Mouse (Mus musculus) kidney, adult 2 months (tissue): Measurements from ENCODE around the gene Rep15.

Experiments
- CTCF ChIP-seq: fragments of 200-500 bp; conservative IDR thresholded peaks from 2 replicates; pipeline ENCODE4 v1.5.1; 2011; ENCODE audit warnings: low read depth, mild to moderate bottlenecking, control low read depth, low read length, moderate library complexity, mixed read lengths; ENCODE audit not compliant: insufficient read depth, insufficient read length
- POLR2A ChIP-seq: fragments of 200-500 bp; IDR thresholded peaks from one replicate; pipeline ENCODE4 v1.6.1; 2011; ENCODE audit warnings: low read depth, low read length, control low read depth

DNA sequence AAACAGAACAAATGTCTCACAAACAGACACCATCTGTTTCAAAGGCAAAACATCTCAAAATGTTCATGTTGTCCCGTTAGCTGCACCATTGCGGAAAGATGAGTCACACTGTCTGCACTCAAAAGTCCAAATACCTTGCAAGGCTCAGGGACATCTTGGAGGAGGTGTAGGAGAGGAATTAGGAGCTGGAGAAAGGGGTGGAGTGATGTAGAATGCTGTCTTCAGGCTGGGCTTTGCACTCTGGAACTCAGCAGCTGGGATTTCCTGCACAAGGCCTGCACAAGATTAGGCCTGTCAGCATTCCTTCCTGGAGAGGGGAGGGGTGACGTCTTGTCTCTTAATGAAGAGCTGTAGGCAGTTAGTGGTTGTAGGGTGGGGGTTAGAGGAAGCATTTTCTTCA is 47.8 kb upstream of the Rep15 start:
- no peak for TF ChIP-seq CTCF
- no peak for TF ChIP-seq POLR2A
